Mouse (Mus musculus): ENCODE measurements at regions not wholly inside any gene's neighbourhood (a gene's known extent, or its start where the extent isn't known, plus 50 kb on each side); places are given as distances from the start of the nearest gene placed in this dataset.

DNA sequence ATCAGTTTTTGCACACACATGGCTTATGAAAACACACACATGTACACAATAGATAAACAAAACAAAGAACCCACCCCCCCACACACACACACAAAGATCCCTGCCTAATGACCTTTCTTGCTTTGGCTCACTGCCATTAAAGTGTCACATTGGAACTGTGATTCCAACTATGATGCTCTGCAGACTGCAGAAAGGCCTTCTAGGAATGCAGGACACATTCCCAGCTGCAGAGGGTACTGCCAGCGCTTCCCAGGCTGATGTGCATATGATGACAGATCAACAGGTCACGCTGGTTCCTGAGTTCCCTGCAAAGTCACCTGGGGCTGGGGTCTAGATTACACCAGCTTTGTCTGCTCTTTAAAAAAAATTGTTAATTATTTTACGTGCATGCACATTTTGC lies 68.1 kb upstream of the Ppm1j start:
- DNase-seq, result no peak

DNA sequence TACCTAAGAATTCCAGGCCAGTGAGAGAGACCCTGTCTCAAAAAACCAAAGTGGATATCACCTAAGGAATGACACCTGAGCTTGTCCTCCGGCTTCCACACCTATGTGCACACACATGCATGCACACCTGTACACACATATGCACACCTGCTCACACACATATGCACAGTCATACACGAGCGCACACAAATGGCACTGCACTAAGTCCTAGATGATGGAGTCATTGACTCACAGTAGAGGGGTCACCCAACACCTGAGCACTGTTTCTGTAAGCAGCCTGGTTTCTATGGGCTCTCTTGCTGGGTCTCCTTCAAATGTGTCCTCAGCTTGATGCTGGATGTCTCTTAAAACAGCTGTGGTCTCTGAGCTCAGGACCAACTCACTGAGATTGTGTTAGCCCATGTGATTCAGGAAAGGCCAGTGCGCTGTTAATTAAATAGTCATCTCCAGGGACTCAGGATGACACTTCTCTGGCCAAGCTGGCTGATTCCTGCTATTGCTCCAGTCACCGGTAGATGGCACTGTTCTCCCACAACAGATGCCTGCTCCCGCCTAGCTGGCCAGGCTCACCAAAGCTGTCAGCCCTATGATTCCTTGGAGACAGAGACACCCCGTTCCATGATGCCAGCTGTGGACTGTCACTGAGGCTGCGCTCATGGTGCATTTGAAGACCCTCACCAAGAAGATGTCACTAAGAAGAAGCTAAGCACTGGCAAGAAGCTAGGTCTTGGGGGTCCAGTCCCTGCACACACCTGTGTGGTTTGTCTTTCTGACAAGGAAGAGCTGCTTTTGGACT lies 66.8 kb upstream of the Ppm1j start:
- peak; percentile 55 for DNase-seq

DNA sequence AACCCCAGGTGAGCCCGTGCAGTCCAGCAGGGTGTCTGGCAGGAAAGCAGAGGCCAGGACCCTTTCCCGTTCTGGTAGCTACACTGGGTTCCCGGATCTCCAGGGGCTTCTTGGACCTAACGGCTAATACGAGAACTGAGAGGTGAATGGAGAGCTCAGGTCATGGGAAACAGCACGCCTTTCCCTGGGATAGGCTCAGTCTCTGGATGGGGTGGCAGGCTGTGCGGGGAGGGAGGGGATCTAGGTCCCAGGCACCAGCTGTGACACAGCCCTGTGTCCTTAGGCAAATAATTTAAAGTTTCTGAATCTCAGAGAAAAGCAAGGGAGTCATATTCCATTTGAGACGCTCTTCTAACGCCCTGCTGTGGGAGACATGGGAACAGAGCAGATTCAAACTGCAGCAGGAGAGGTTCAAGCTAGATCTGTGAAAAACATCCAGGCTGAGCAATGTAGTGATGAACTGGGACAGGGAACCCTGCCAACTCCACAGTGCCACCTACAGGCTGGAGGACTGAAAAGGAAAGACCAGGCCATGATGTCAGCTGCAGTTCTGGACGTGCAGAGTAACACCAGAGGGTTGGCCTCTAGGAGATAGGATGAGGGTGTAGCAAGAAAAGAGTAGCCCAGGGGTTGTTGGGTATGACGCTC lies 66.1 kb upstream of the Ppm1j start:
- no peak for DNase-seq

All from gastrocnemius, postnatal 25 days (tissue).